Mouse (Mus musculus) cerebellum, adult 8-10 months (tissue): ENCODE results near the gene Rab34.
"Not testable (repeated sequence)": the region's sequence is repeated elsewhere in the genome, so short reads cannot be mapped to it uniquely, and the experiment has no call there.

Experiments used
- DNase-seq: peaks from one replicate; pipeline ENCODE4 v3.0.0; 2022

The Rab34 gene

DNA sequence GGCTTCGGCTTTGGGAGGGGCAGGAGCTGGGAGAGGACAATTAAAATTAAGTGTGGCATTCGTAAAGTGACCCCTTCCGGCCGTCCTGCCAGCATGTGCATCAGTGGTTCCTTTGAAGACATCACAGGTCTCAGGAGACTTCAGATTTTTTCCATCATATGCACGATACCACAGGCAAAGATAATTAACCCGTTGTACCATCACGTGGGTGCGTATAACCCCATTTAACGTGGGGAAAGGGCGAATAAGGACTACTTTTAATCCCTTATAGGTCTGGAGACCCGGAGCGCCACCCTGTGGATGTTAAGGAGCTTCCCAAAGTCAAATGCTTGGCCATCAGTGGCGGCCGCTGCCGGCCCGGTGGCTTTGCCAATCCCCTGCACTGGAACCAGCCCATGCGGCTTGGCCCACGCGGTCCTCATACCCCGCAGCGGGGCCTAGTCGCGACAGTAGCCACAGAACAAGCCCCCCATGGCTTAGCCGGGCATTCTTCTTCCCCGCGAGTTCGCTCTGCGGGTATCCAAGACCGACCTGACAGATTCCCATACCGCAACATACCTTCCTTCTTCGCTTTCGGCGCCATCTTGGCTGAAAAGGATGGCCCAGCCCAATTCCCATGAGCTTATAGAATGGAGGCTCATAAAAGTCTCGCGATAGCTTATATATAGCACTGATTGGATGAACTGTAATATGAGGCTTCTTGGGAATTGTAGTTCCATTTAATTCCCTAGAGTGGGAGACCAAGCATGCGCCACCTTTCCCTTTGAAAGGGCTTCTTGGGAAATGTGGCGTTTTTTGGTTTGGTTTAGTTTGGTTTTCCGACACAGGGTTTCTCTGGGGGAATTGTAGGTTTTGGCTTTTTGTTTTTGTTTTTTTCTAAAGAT, 5.0 kb upstream of the Rab34 start, which contains the start of gene Rpl23a:
Gene Rpl23a (minus strand): TSS at position 624 of the 884 bp plus-strand sequence.
- DNase-seq = peak; percentile 88

DNA sequence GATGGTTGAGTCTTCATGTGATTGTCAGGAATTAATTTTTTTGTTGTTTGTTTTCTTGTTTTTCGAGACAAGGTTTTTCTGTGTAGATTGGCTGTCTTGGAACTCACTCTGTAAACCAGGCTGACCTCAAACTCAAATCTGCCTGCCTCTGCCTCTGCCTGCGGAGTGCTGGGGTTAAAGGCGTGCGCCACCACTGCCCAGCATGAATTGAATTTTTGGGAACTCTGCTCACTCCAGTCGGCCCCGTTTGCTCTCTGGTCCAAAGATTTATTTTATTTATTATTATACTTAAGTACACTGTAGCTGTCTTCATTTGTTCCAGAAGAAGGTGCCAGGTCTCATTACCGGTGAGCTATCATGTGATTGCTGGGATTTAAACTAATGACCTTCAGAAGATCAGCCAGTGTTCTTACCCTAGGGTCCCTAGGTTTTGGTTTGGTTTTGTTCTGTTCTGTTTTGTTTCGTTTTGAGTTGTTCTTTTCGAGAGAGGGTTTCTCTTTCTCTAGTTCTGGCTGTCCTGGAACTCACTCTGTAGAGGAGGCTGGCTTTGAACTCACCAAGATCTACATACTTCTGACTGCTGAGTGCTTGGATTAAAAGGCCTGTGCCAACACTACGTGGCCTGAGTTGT, 4.2 kb upstream of the Rab34 start:
- no peak for DNase-seq

GRCm38 (mm10) chr11:78184702-78185101, 3.5 kb upstream of the Rab34 start:
- not testable (repeated sequence) for DNase-seq

DNA sequence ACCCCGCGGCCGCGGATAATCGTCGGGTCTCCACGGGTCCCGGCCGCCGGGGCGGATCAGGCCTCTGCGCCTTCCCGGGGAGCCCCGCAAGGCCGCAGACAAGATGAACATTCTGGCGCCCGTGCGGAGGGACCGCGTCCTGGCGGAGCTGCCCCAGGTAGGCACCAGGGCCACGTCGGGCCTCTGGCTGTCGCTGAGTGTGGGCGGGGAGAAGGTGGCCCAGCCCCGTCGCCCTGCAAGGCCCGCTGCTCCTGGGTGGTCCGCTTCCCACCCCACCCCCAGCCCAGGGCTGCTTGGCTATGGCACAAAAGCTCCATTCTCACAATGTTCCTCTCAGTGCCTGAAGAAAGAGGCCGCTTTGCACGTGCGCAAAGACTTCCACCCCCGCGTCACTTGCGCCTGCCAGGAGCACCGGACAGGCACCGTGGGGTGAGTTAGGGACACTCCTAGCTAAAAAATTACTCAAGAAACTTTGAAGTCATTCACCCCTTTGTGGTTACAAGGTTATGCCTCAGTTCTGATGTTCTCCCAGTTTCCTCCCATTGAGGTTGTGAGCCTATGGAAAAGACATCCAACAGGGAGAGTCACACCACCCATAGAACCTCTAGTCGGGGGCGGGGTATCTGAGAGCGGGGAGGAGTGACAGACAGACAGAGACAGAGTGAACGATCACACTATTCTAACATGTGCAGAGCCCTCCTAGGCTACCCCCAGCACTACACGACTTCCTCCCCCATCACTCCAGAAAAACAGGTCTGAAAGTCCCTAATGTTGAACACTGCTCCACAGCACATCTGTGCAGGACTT, 1.2 kb downstream of the Rab34 start:
- DNase-seq = no peak

DNA sequence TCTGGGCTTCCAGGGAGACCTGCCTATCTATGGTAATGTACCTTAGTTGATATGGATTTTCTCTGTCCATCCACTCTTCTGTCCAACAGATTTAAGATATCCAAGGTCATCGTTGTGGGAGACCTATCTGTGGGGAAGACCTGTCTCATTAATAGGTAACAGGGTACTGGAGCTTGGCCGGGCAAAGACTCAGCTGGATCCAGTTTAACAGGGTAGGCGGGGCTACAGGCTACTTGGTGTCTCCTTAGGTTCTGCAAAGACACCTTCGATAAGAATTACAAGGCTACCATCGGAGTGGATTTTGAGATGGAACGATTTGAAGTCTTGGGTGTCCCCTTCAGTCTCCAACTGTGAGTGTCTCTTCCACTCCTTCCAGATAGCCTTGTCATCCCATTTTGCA, 1.8 kb downstream of the Rab34 start:
- no peak for DNase-seq

GRCm38 (mm10) chr11:78193113-78193512, 4.9 kb downstream of the Rab34 start, which contains the start of gene Proca1:
Proca1 (plus strand) TSS chr11:78193392.
- no peak for DNase-seq

DNA sequence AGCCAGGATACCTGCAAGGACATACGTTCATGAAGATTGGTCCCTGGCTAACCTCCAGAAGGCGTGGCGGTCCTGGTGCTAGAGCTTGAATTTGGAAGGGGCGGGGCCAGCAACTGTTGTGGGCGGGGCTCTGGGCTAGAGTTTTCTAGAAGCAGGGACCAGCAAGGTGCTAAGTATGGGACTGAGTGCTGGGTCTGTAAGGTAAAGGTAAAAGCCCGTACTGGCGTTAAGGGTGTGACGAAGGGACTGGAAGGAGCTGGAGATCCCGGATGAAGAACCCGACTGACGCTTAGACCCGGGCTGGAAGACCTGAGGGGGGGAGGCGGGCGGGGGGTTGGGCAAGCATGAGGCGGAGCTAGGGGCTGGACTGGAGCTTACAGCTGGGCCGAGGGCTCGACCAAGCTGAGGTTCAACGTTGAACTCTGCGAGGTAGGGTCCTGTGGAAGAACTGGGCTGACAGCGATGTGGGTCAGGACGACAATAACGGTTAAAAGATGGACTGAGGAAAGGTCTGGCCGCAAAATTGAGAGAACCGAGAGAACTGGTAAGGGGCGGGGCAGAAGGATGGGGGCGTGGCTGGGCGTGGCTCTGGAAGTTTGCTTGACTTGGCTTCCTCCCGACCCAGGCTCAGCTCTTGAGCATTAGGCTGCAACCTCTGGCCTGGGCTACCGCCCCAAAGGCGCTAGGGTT, 6.3 kb downstream of the Rab34 start:
- no peak for DNase-seq

DNA sequence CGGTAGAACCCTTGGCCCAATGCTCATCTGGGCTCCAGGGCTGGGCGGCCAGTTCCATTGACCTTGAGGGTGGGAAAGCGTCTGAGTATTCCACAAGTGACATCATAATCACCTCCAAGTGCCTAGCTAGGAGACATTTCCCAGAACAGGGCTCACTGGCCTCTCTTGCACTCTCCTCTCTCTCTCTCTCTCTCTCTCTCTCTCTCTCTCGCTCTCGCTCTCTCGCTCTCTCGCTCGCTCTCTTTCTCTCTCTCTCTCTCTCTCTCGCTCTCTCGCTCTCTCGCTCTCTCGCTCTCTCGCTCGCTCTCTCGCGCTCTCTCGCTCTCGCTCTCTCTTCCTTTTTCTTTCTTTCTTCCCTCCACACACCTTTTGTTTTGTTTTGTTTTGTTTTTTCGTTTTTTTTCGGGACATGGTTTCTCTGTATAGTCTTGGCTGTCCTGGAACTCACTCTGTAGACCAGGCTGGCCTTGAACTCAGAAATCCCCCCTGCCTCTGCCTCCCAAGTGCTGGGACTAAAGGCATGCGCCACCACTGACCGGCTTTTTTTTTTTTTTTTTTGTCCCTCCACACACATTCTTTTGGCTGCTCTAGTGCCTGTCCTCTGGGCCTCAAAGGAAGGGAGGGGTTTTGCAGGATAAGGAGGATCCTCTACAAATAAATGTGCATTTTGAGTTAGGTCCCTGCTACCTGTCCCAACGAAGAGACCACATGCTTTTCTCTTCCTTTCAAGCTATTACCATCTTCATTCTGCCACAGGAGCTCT, 7.1 kb downstream of the Rab34 start:
- DNase-seq = no peak

DNA sequence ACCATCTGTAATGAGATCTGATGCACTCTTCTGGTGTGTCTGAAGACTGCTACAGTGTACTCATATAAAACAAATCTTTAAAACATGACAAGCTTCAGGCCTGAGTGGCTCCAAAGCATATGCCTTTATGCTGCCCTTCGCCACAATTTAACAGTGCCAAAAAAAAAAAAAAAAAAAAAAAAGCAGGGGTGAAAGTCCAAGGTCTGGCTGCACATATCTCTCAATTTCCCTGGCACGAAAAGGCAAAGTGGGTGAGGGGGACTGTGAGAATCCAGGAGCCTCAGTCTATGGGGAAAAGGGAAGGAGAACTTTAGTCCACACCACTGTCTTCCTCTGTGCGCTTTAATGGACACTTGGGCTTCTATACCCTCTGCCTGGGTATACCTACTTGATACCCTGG, 14.1 kb downstream of the Rab34 start:
- DNase-seq = no peak

DNA sequence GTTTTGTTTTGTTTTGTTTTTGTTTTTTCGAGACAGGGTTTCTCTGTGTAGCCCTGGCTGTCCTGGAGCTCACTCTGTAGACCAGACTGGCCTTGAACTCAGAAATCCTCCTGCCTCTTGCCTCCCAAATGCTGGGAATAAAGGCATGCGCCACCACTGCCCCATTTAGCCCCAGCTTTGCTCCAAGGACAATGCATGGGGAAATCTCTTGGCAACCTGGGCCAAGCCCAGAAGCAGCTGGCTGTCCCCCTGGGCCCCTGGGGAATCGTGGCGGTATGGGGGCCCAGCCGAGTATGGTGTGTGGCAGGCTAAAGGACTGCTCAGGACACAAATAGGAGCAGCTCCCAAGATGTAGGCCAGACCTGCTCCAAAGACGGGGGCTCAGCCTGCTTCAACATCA, 16.1 kb downstream of the Rab34 start:
- no peak for DNase-seq

GRCm38 (mm10) chr11:78205361-78206206, 17.4 kb downstream of the Rab34 start:
- DNase-seq = no peak

GRCm38 (mm10) chr11:78207190-78207589, 19.0 kb downstream of the Rab34 start:
- no peak for DNase-seq

GRCm38 (mm10) chr11:78209886-78210285, 21.7 kb downstream of the Rab34 start:
- no peak for DNase-seq

DNA sequence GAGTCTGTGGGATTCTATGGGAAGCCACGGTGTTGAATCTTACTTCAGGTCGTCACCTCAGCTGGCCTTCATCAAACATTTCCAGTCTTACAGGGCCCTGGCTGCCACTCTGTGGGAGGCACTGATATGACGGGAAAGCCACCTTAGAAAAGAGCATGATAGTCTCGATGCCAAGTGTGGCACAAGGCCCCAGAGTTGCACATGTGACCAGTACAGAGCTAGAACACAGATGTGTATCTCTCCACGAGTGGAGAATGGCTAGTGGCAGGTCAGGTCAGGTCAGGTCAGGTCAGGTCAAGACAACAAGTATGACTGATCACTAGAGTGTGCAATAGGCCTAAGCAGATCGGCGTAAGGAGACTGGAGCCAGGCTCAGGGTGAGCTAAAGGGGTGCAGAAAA, 22.4 kb downstream of the Rab34 start:
- DNase-seq = no peak

GRCm38 (mm10) chr11:78211513-78211912, 23.3 kb downstream of the Rab34 start:
- no peak for DNase-seq

- DNase-seq = no peak
Measured at GRCm38 (mm10) chr11:78213086-78213817, 25.0 kb downstream of the Rab34 start.

- no peak for DNase-seq
Measured at GRCm38 (mm10) chr11:78215709-78216317, 27.6 kb downstream of the Rab34 start.

- no peak for DNase-seq
Measured at GRCm38 (mm10) chr11:78223586-78223985, 35.4 kb downstream of the Rab34 start.

GRCm38 (mm10) chr11:78231518-78231917, 43.3 kb downstream of the Rab34 start:
- no peak for DNase-seq
